Mouse (Mus musculus) cerebellum, adult 11 months (tissue): Measurements from ENCODE around the gene B4galt2.

Experiments used
- DNase-seq: peaks from one replicate; pipeline ENCODE4 v3.0.0; 2022

The B4galt2 gene

GRCm38 (mm10) chr4:117882701-117883691 is at the start of gene B4galt2:
TSS of gene B4galt2 (minus strand) at chr4:117883487.
- peak; percentile 62 for DNase-seq

GRCm38 (mm10) chr4:117929391-117929881 is 46.1 kb upstream of the B4galt2 start, which contains the start of gene Artn:
TSS of gene Artn (minus strand) at chr4:117929763.
- no peak for DNase-seq

DNA sequence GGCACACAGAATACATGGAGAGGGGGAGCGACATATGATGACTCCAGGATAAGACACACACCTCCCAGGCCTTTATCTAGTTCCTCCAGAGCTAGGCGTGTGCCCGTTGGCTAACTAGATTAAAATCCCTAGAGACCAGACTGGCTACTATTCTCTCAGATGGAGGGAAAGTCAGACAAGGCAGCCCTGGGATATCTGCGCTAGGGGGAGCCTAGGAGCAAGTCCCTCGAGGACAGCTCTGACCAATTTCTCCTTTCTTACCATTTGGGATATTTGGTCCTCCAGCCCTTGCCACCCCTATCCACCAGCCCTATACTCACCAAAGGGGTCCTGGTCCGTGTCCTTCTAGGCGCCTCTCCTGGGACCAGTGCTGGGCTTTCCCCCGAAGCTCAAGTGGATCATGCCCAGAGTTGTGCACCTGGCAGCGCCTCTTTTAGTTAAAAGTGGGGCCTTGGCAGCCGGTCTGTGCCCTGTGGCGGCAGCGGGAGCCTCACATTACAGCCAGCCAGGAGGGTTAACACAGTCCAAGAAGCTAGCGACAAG is 45.5 kb upstream of the B4galt2 start:
- no peak for DNase-seq

DNA sequence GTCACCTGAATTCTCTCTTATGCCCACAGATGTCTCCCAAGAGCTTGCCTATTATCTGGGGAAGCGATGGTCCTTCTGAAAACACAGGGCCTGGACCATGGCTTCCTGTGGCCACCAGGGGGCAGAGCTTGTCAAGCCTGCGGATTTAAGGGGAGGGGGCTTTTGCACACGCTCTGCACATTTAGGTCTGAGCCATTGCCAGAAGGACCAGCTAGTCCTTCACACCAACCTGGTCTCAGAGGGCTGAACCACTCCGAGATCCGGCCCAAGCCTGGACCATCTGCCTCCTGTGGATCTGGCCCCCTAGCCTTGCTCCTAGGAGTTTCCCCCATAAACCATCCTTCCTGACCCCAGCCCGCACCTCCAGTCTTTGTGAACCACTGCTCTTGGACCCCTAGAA is 44.9 kb upstream of the B4galt2 start:
- DNase-seq = no peak

GRCm38 (mm10) chr4:117926545-117927482 is 43.5 kb upstream of the B4galt2 start:
- DNase-seq = peak; percentile 41

GRCm38 (mm10) chr4:117924916-117925315 is 41.6 kb upstream of the B4galt2 start:
- no peak for DNase-seq

GRCm38 (mm10) chr4:117923450-117923849 is 40.2 kb upstream of the B4galt2 start:
- DNase-seq = no peak

GRCm38 (mm10) chr4:117921358-117921757 is 38.1 kb upstream of the B4galt2 start:
- DNase-seq = no peak

DNA sequence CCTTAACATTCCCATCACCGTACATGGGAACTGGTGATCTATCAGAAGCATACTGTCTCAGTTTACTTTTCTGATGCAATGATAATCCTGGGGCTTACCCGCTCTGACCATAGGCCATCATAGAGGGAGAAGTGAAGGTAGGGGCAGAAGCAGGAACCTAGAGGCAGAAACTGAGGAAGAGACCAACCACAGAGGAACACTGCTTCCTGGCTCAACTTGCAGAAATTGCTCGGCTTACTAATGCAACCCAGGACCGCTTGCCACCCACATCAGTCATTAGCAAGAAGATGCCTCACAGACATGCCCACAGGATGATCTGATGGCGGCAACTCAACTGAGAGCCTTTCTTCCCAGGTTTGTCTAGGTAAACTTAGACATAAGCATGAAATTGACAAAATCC is 35.5 kb upstream of the B4galt2 start:
- no peak for DNase-seq

- DNase-seq = no peak
Observed at GRCm38 (mm10) chr4:117918261-117918660, 35.0 kb upstream of the B4galt2 start.

DNA sequence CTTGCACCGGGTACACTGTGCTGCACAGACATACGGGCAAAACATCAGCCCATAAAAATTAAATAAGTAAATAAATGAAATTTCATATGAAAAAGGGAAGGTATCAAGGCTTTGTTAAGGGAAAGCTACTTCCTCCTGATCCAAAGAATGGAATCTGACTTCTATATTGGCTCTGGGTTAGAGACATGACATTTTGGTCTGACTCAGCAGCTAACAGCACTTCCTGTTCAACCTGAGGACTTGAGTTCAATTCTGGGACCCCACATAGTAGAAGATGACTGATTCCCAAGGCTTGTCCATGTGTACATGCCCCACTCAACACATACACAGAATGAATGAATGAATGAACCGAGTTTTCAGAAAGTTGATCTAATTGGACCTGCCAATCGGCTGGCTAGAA is 34.6 kb upstream of the B4galt2 start:
- no peak for DNase-seq

GRCm38 (mm10) chr4:117917402-117917801 is 34.1 kb upstream of the B4galt2 start:
- DNase-seq = no peak

DNA sequence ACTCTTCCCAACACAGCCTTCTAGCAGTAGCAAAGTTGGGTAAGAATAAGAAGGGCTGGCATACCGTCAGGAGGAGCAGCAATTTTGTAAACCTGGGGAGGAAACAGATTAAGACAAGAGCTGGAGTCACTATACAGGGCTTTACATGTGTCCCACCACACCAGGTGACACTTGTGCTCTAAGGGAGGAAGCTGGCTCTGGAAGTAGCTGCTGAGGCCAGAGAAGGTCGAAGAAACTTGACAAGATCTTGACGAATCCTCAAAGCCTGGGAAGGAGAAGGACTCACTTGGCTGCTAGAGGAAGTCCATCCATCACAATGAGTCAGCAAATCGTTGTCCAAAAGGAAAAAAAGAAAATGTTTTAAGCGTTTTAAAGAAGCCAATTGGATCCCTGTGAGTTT is 33.1 kb upstream of the B4galt2 start:
- DNase-seq = no peak

DNA sequence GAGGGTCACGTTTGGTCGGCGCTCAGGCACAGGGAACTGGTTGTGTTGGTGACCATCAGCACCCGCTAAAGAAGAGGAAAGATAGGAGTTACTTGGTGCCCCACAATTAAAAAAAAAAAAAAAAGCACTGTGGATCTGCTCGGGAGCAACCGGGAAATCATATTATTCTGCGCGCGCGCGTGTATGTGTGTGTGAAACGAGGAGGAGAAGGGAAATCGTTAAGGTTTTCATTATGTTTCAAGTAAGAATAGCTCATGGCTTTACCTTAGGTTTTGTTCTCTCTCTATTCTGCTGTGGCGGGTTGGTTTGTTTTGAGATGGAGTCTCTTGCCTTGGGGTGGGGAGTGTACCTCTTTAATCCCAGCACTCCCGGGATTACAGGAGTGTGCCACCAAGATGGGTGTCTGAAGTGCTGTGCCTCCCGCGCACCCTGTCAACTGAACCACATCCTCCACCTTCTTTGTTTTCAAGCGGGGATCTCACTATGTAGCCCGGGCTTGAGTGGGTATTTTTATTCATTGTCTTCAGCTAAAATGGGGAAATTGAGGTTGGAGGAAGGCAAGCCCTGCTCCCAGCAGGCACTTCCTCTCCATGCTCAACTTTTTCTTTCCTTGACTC is 32.3 kb upstream of the B4galt2 start:
- no peak for DNase-seq

DNA sequence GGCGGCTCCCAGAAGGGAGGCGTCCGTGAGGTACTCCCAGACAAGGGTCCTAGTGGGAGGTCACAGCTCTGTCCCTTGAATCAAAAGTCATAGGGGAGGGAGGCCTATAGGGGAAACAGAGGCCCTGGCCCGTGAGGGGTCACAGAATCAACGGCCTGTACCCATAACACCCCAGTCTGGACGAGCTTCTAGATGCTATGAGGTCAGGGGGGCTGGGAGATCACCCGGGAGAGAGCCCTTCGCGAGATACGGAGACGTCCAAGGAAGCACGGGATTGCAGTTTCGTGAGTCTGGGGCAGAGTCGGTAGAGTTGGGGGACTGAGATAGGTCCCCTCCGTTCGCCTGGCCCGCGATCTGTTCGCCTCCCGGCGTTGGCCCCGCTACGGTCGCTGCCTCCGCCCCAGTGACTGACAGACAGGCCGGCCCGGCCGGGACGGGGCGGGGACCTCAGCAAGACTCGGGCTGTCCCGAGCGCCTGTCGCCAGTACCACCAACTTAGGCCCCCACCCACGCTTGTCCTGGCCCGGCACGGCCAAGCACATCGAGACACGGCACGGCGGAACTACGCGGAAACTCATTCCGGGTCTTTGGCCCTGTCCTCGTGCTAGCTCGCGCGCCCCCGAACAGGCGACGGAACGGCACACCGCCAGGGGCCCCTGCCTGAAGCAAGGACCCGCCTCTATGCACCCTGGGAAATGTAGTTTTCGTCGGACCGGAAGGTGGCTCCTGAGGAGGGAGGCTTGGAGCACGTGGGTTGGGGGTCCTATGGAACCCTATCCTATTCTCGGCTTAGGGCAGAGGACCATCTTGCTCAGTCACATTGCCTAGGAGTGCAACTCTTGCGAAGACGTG is 31.5 kb upstream of the B4galt2 start, which contains the start of gene Ipo13:
TSS of gene Ipo13 (minus strand) at position 409 of the 852 bp plus-strand sequence.
- DNase-seq = peak; percentile 89

DNA sequence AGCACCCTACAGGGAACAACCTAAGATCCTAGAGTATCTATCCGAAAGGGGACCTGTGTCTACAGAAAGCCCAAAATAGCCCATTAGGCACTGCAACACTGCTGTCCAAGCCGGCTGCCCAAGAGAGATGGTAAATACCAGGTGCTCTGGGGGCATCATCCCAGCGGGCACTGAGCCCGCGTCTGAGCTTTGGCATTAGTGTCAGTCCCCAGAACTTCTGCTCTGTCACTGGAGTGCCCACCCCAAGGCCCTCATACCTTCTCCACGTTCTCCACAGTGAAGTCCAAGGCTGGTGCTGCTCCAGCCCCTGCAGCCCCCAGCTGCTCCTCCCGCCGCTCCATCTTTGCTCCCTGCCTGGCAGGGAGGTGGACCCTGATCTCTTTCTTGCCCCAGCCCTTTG is 30.7 kb upstream of the B4galt2 start:
- DNase-seq = peak; percentile 66

- peak; percentile 83 for DNase-seq
Observed at GRCm38 (mm10) chr4:117913421-117913820, 30.1 kb upstream of the B4galt2 start.

DNA sequence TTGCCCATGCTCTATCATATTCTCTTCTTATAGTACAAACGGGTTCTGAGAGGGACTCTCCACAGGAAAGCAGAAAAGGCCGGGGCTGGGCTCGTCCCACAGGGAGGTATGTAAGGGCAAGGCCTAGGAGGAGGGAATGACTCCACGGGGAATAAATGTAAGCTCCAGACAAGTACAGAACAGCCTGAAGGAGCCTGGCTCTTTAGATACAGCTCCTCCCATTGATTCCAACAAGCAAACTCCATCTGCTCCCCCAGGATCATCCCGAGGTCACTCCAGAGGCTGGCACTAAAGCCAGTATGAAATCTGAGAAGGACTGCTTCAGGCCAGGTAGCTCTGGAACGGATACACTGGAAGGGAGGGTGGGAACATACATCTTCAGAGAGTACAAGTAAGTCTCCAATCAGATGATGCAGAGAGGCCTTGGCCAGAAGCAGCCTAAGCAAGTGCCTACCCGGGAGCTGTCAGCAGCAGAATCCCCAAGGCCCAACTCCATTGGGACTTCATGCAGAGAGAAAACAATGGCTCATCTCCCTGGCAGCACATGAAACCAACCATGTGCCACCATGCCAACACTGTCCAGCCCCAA is 29.5 kb upstream of the B4galt2 start:
- no peak for DNase-seq

- peak; percentile 62 for DNase-seq
Observed at GRCm38 (mm10) chr4:117912131-117912561, 28.9 kb upstream of the B4galt2 start.

- DNase-seq = no peak
Observed at GRCm38 (mm10) chr4:117908834-117909453, 25.7 kb upstream of the B4galt2 start.
